Mouse (Mus musculus) liver, postnatal 0 days (tissue): ENCODE data around the gene Anapc11. TPM values are rescaled to one million over a fixed set of nuclear protein-coding genes. Genes with fewer than 3 reads are reported as not detected.

Experiments used
- ATAC-seq: fragments of 200-750 bp; cut with Nextera tagmentation; 2 replicates; pipeline ENCODE4 v1.8.0; 2017; ENCODE audit warnings: mild to moderate bottlenecking, moderate library complexity
- DNase-seq: peaks from one replicate; pipeline ENCODE4 v3.0.0-alpha.2; 2016
- H3K27ac ChIP-seq: fragments of 300-500 bp; sonication (generic); 2 replicates; pipeline ENCODE4 v1.5.1; 2014; ENCODE audit warnings: antibody characterized with exemption, moderate library complexity, mild to moderate bottlenecking, low read depth
- H3K27me3 ChIP-seq: fragments of 300-500 bp; sonication (generic); 2 replicates; pipeline ENCODE4 v1.6.1; 2014; ENCODE audit warnings: low read length, control low read depth, mixed read lengths; ENCODE audit not compliant: insufficient read depth
- H3K36me3 ChIP-seq: fragments of 300-500 bp; sonication (generic); replicated peaks from 2 replicates; pipeline ENCODE4 v1.6.1; 2014; ENCODE audit warnings: mild to moderate bottlenecking, control low read depth, low read length, moderate library complexity, mixed read lengths; ENCODE audit not compliant: insufficient read depth
- H3K4me1 ChIP-seq: fragments of 300-500 bp; sonication (generic); 2 replicates; pipeline ENCODE4 v1.6.1; 2014; ENCODE audit warnings: antibody characterized with exemption, mild to moderate bottlenecking, control low read depth; ENCODE audit not compliant: insufficient read depth
- H3K4me2 ChIP-seq: fragments of 300-500 bp; sonication (generic); 2 replicates; pipeline ENCODE4 v1.6.1; 2014; ENCODE audit warnings: low read depth, mild to moderate bottlenecking, low read length, moderate library complexity, mixed read lengths
- H3K4me3 ChIP-seq: fragments of 300-500 bp; sonication (generic); 2 replicates; pipeline ENCODE4 v1.5.1; 2014; ENCODE audit warnings: low read depth, low read length
- H3K9ac ChIP-seq: fragments of 300-500 bp; sonication (generic); replicated peaks from 2 replicates; pipeline ENCODE4 v1.6.1; 2014; ENCODE audit warnings: mild to moderate bottlenecking, moderate library complexity
- H3K9me3 ChIP-seq: fragments of 300-500 bp; sonication (generic); 2 replicates; pipeline ENCODE4 v1.6.1; 2016; ENCODE audit warnings: mild to moderate bottlenecking, control low read depth, low read length, mixed read lengths
- CTCF ChIP-seq: sonication (generic); IDR thresholded peaks from 2 replicates; pipeline ENCODE4 v1.5.1; 2016; ENCODE audit warnings: antibody characterized with exemption, low read depth
- EP300 ChIP-seq: IDR thresholded peaks from 2 replicates; pipeline ENCODE4 v1.6.1; 2016; ENCODE audit warnings: antibody characterized with exemption, low read depth, mild to moderate bottlenecking
- WGBS: fragments of 180-500 bp; shearing (Covaris S2); extraction: QIAGEN DNeasy Blood & Tissue Kit; methylation state at CpG from one replicate; pipeline ENCODE4 v1.1.7; 2014; ENCODE audit not compliant: insufficient replicate concordance; 5-methylcytosine and 5-hydroxymethylcytosine counted together
- polyA plus RNA-seq: library from polyadenylated mRNA; unstranded; fragments of >200 nt; fragmentation: Nextera tagmentation; extraction: Ambion mirVana; gene quantifications from 2 replicates; pipeline ENCODE4 v1.2.1, GENCODE M21; 2015

Anapc11 gene
- polyA plus RNA-seq, 1 experiment from 2014 or later = 46.1 TPM

DNA sequence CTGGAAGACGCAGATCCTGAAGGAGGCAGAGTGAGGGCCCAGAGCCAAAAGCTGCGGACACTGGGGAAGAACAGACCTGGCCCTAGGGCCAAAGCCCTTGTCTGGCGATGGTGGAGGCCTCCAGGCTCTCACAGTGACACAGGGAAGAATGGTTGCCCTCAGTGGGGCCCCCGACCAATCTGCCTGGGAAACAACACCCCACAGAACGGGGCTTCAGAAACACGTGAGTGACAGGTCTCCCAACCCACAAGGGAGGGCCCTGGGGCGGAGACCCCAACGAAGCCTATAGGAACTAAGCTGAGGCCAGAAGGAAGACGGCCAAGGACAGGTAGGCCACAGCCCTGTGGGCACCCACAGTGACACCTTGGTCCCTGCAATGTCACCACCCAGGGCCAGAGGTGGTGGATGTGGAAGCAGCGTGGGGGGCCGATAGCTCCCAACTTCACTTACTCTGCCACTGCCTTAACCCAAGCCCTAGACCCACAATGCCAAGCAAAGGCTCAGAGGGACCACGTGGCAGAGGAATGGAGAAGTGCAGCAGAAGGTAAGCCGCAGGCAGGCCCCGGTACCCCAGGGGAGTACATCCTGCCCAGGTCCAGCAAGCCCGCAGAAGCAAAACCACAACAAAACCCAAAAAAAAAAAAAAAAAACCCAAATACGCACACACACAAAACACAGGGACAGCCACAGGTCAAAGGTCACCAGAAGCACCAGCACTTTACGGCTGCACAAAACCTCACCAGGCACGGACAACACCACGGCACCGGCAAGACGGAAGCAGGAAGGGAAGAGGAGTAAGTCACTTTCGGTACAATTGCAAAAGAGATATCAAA lies 29.5 kb downstream of the Anapc11 start:
- Histone ChIP-seq H3K9me3 (no peaks in the 10 kb centered on the region), H3K36me3 (peaks cover 21% of the 10 kb centered on the region), H3K4me2 (peak overlapping the region; percentile 84), H3K27me3 (no peaks in the 10 kb centered on the region), H3K4me3 (peak overlapping the region; percentile 96), H3K4me1 (peaks cover 77% of the 10 kb centered on the region), H3K9ac (peak overlapping the region; percentile 42; the same call in 1 of the 2 replicates), H3K27ac (peak overlapping the region; percentile 99)
- ATAC-seq = no peak
- DNase-seq = peak; percentile 66
- WGBS = 33% methylated on average over 22 of the region's 22 CpGs
- TF ChIP-seq EP300 (no peak), CTCF (no peak)

DNA sequence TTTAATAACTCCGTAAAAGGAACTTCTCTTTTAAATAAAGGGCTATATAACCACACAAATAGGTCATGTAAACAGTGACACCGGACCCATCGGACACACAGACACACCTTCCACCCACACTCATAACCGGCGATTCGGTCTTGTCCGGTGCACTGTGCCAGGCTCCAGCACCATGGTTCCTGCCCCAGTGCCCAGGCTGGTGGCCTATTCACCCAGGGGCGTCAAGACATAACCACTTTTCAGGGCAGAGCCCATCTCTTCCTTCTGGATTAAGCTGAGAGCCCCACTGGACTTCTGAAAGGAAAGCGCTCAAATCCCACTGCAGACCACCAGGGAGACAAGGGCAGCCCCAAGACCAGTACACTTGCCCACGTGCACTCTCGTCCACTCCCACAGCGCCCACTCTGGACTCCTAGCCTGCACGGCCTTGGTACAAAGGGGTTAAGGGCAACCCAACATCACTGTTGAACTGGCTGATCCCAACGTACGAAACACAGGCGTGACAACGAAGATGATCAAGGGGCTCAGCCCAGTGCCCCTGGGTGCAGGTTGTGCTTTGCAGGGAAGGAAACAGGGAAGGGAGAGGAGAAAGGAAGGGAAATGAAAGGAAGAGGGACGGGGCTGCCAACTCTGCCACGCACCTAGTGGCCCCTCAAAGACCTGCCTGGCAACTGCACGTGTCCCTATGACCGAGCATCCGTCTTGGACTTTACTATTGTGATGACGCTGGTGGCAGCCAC lies 30.6 kb downstream of the Anapc11 start:
- Histone ChIP-seq H3K9me3 (no peaks in the 10 kb centered on the region), H3K4me2 (peak overlapping the region; percentile 84), H3K9ac (peak overlapping the region; percentile 98), H3K4me1 (peaks cover 74% of the 10 kb centered on the region), H3K4me3 (peak overlapping the region; percentile 96), H3K27ac (peak overlapping the region; percentile 99), H3K36me3 (peaks cover 12% of the 10 kb centered on the region), H3K27me3 (no peaks in the 10 kb centered on the region)
- WGBS = 79% methylated on average over 23 of the region's 23 CpGs
- ATAC-seq = no peak
- DNase-seq = peak; percentile 27
- TF ChIP-seq EP300 = no peak
- TF ChIP-seq CTCF = no peak

DNA sequence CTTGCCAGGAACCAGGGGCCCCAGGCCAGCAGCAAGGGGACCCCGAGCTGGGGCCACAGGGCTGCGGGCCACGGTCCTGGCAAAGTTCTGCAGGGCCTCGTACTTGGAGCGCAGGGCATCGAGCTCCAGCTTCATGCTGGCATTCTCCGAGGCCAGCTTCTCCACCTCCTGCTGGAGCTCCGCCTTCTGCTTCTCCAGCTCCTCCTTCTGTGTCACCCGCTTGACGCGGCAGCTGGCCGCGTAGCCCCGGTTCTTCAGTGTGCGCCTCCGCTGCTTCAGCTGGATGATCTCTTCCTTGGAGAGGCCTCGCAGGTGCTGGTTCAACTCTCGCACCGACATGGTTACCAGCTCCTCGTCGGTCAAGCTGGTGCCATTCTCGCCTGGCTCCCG lies 31.1 kb downstream of the Anapc11 start:
- peak overlapping the region; percentile 84 for H3K4me2 ChIP-seq
- TF ChIP-seq EP300 = no peak
- TF ChIP-seq CTCF = no peak
- 31% methylated on average over 23 of the region's 23 CpGs for WGBS
- H3K9ac ChIP-seq = peak overlapping the region; percentile 98
- H3K4me1 ChIP-seq = peaks cover 75% of the 10 kb centered on the region
- H3K9me3 ChIP-seq = no peaks in the 10 kb centered on the region
- ATAC-seq = no peak
- H3K27me3 ChIP-seq = no peaks in the 10 kb centered on the region
- peaks cover 12% of the 10 kb centered on the region for H3K36me3 ChIP-seq
- H3K27ac ChIP-seq = peak overlapping the region; percentile 99
- peak; percentile 81 for DNase-seq
- peak overlapping the region; percentile 96 for H3K4me3 ChIP-seq

DNA sequence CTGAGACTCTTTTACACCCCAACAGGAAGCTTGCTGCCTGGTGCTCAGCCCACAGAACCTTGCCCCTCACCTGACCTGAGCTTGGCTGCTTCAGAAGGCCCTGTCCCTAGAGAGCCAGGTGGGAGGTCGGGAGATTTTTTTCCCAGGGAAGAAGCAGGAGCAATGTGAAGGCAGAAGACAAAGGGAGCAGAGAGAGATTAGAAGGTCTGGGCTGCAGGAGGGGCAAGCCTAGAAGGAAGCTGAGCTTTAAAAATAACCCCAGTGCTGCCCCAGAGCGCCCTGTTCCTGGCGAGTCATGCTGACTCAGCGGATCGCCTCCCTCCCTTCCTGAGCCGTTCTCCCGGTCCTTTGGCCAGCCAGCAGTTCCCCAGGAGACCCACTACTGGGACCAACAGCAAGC lies 31.7 kb downstream of the Anapc11 start:
- peak; percentile 28 for ATAC-seq
- Histone ChIP-seq H3K36me3 (peaks cover 12% of the 10 kb centered on the region), H3K27ac (peak overlapping the region; percentile 99), H3K27me3 (no peaks in the 10 kb centered on the region), H3K4me1 (peaks cover 77% of the 10 kb centered on the region), H3K9ac (peak overlapping the region; percentile 98), H3K9me3 (no peaks in the 10 kb centered on the region), H3K4me2 (peak overlapping the region; percentile 84), H3K4me3 (peak overlapping the region; percentile 96)
- 9% methylated on average over 7 of the region's 7 CpGs for WGBS
- TF ChIP-seq EP300 = no peak
- TF ChIP-seq CTCF = no peak
- DNase-seq = peak; percentile 85

DNA sequence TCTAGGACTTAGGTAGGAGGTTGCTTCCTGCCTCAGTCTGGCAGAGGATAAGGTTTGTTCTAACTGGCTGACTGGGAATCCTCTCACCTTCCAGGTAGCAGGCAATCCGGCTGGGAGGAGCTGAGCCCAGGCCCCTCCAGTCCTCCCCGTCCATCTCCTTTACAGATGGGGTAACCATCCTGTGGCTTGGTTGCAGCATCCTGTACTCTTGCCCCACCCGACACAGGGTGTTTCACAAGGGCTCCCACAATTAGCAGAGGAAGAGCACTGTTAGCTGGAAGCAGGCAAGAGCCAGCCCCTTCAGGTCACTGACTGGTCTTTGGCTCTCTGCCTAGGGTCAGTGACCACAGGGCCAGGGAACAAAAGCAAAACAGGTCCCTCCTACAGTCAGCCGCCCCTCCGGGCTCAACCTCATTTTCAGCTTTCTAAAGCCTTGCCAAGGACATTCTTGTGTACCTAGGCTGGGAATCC lies 32.2 kb downstream of the Anapc11 start:
- 16% methylated on average over 5 of the region's 5 CpGs for WGBS
- Histone ChIP-seq H3K4me2 (peak overlapping the region; percentile 84), H3K4me3 (peak overlapping the region; percentile 96), H3K27me3 (no peaks in the 10 kb centered on the region), H3K27ac (peak overlapping the region; percentile 99), H3K4me1 (peaks cover 72% of the 10 kb centered on the region), H3K36me3 (peaks cover 12% of the 10 kb centered on the region), H3K9ac (peak overlapping the region; percentile 98), H3K9me3 (no peaks in the 10 kb centered on the region)
- peak; percentile 88 for DNase-seq
- TF ChIP-seq EP300 (peak; percentile 70; the same call in 1 of the 2 replicates), CTCF (no peak)
- ATAC-seq = peak; percentile 67
